Mouse (Mus musculus): ENCODE measurements at regions not wholly inside any gene's neighbourhood (a gene's known extent, or its start where the extent isn't known, plus 50 kb on each side); places are given as distances from the start of the nearest gene placed in this dataset.
A peak's percentile ranks its signal among the peaks of the same experiment; 100 is the strongest.

GRCm38 (mm10) chr15:56100133-56100735 lies 1377.2 kb downstream of the Slc22a22 start:
- WGBS: 91% methylated on average over 3 of the region's 3 CpGs
- Histone ChIP-seq H3K4me1 (no peaks in the 10 kb centered on the region; the same call in 1 of the 2 replicates), H3K27ac (no peak overlapping the region), H3K36me3 (no peaks in the 10 kb centered on the region), H3K27me3 (ENCODE audit: low read depth, poor library complexity, severe bottlenecking) (no peaks in the 10 kb centered on the region), H3K9me3 (replicated peaks) (no peaks in the 10 kb centered on the region), H3K4me3 (no peak overlapping the region)
- no peak for DNase-seq (ENCODE audit: low spot score)

- H3K36me3 ChIP-seq: no peaks in the 10 kb centered on the region
- peak; percentile 65 for DNase-seq (ENCODE audit: low spot score)
- no peaks in the 10 kb centered on the region for H3K27me3 ChIP-seq (ENCODE audit: low read depth, poor library complexity, severe bottlenecking)
- 58% methylated on average over 11 of the region's 11 CpGs for WGBS
- H3K27ac ChIP-seq: peak overlapping the region; percentile 83
- H3K4me1 ChIP-seq: peaks cover 23% of the 10 kb centered on the region
- no peak overlapping the region; the same call in 1 of the 2 replicates for H3K4me3 ChIP-seq
- no peaks in the 10 kb centered on the region for H3K9me3 ChIP-seq (replicated peaks)
Observed at GRCm38 (mm10) chr15:56077838-56078567, 1399.4 kb downstream of the Slc22a22 start.

- WGBS: 51% methylated on average over 1 of the region's 1 CpGs
- no peak overlapping the region for H3K4me3 ChIP-seq
- peaks cover 23% of the 10 kb centered on the region for H3K4me1 ChIP-seq
- peak overlapping the region; percentile 83 for H3K27ac ChIP-seq
- H3K9me3 ChIP-seq (replicated peaks): no peaks in the 10 kb centered on the region
- H3K27me3 ChIP-seq (ENCODE audit: low read depth, poor library complexity, severe bottlenecking): no peaks in the 10 kb centered on the region
- no peaks in the 10 kb centered on the region for H3K36me3 ChIP-seq
- no peak for DNase-seq (ENCODE audit: low spot score)
Observed at GRCm38 (mm10) chr15:56077081-56077480, 1400.3 kb downstream of the Slc22a22 start.

GRCm38 (mm10) chr15:56076680-56077079 lies 1400.7 kb downstream of the Slc22a22 start:
- DNase-seq (ENCODE audit: low spot score): no peak
- no peak overlapping the region for H3K4me3 ChIP-seq
- peaks cover 23% of the 10 kb centered on the region for H3K4me1 ChIP-seq
- H3K27ac ChIP-seq: peak overlapping the region; percentile 83
- H3K27me3 ChIP-seq (ENCODE audit: low read depth, poor library complexity, severe bottlenecking): no peaks in the 10 kb centered on the region
- WGBS: 97% methylated on average over 1 of the region's 1 CpGs
- H3K36me3 ChIP-seq: no peaks in the 10 kb centered on the region
- H3K9me3 ChIP-seq (replicated peaks): no peaks in the 10 kb centered on the region

- no peaks in the 10 kb centered on the region for H3K27me3 ChIP-seq (ENCODE audit: low read depth, poor library complexity, severe bottlenecking)
- H3K36me3 ChIP-seq: no peaks in the 10 kb centered on the region
- H3K9me3 ChIP-seq (replicated peaks): no peaks in the 10 kb centered on the region
- no peak for DNase-seq (ENCODE audit: low spot score)
- no peak overlapping the region for H3K4me3 ChIP-seq
- 85% methylated on average over 2 of the region's 2 CpGs for WGBS
- no peak overlapping the region for H3K27ac ChIP-seq
- peaks cover 11% of the 10 kb centered on the region for H3K4me1 ChIP-seq
Observed at GRCm38 (mm10) chr15:56069511-56069910, 1407.9 kb downstream of the Slc22a22 start.

- 25% methylated on average over 3 of the region's 3 CpGs for WGBS
- peaks cover 11% of the 10 kb centered on the region for H3K4me1 ChIP-seq
- DNase-seq (ENCODE audit: low spot score): no peak
Observed at GRCm38 (mm10) chr15:56067214-56067613, 1410.2 kb downstream of the Slc22a22 start.

GRCm38 (mm10) chr15:56066540-56066939 lies 1410.9 kb downstream of the Slc22a22 start:
- no peak overlapping the region for H3K27ac ChIP-seq
- DNase-seq (ENCODE audit: low spot score): no peak
- H3K27me3 ChIP-seq (ENCODE audit: low read depth, poor library complexity, severe bottlenecking): no peaks in the 10 kb centered on the region
- H3K4me1 ChIP-seq: peaks cover 11% of the 10 kb centered on the region
- no peak overlapping the region for H3K4me3 ChIP-seq
- H3K9me3 ChIP-seq (replicated peaks): no peaks in the 10 kb centered on the region
- 74% methylated on average over 4 of the region's 4 CpGs for WGBS
- no peaks in the 10 kb centered on the region for H3K36me3 ChIP-seq

More at GRCm38 (mm10) chr15:56067214-56067613, 1410.2 kb downstream of the Slc22a22 start:
- H3K9me3 ChIP-seq (replicated peaks): no peaks in the 10 kb centered on the region
- H3K27ac ChIP-seq: peak overlapping the region; percentile 46; the same call in 1 of the 2 replicates
- no peaks in the 10 kb centered on the region for H3K27me3 ChIP-seq (ENCODE audit: low read depth, poor library complexity, severe bottlenecking)
- H3K4me3 ChIP-seq: no peak overlapping the region
- no peaks in the 10 kb centered on the region for H3K36me3 ChIP-seq

GRCm38 (mm10) chr15:56065872-56066534 lies 1411.4 kb downstream of the Slc22a22 start:
- DNase-seq (ENCODE audit: low spot score): no peak
- WGBS: 37% methylated on average over 7 of the region's 7 CpGs
- Histone ChIP-seq H3K27ac (no peak overlapping the region), H3K27me3 (ENCODE audit: low read depth, poor library complexity, severe bottlenecking) (no peaks in the 10 kb centered on the region), H3K4me3 (no peak overlapping the region), H3K36me3 (no peaks in the 10 kb centered on the region), H3K9me3 (replicated peaks) (no peaks in the 10 kb centered on the region), H3K4me1 (peaks cover 11% of the 10 kb centered on the region)

GRCm38 (mm10) chr15:56062576-56062975 lies 1414.8 kb downstream of the Slc22a22 start:
- no peaks in the 10 kb centered on the region for H3K27me3 ChIP-seq (ENCODE audit: low read depth, poor library complexity, severe bottlenecking)
- no peak overlapping the region for H3K27ac ChIP-seq
- no peaks in the 10 kb centered on the region for H3K9me3 ChIP-seq (replicated peaks)
- 33% methylated on average over 3 of the region's 3 CpGs for WGBS
- no peaks in the 10 kb centered on the region for H3K36me3 ChIP-seq
- peaks cover 11% of the 10 kb centered on the region for H3K4me1 ChIP-seq
- H3K4me3 ChIP-seq: no peak overlapping the region
- DNase-seq (ENCODE audit: low spot score): no peak

GRCm38 (mm10) chr15:56061326-56061725 lies 1416.1 kb downstream of the Slc22a22 start:
- Histone ChIP-seq H3K36me3 (no peaks in the 10 kb centered on the region), H3K27me3 (ENCODE audit: low read depth, poor library complexity, severe bottlenecking) (no peaks in the 10 kb centered on the region), H3K4me1 (no peaks in the 10 kb centered on the region), H3K9me3 (replicated peaks) (no peaks in the 10 kb centered on the region), H3K4me3 (no peak overlapping the region), H3K27ac (no peak overlapping the region)
- WGBS: 71% methylated on average over 4 of the region's 4 CpGs
- DNase-seq (ENCODE audit: low spot score): no peak

GRCm38 (mm10) chr15:56050716-56051115 lies 1426.7 kb downstream of the Slc22a22 start:
- H3K27ac ChIP-seq: no peak overlapping the region
- H3K4me1 ChIP-seq: no peaks in the 10 kb centered on the region
- H3K4me3 ChIP-seq: no peak overlapping the region
- no peaks in the 10 kb centered on the region for H3K9me3 ChIP-seq (replicated peaks)
- 80% methylated on average over 7 of the region's 7 CpGs for WGBS
- H3K27me3 ChIP-seq (ENCODE audit: low read depth, poor library complexity, severe bottlenecking): no peaks in the 10 kb centered on the region
- DNase-seq (ENCODE audit: low spot score): no peak
- no peaks in the 10 kb centered on the region for H3K36me3 ChIP-seq

GRCm38 (mm10) chr15:56047832-56048231 lies 1429.6 kb downstream of the Slc22a22 start:
- no peak overlapping the region for H3K27ac ChIP-seq
- no peaks in the 10 kb centered on the region for H3K27me3 ChIP-seq (ENCODE audit: low read depth, poor library complexity, severe bottlenecking)
- no peak overlapping the region for H3K4me3 ChIP-seq
- WGBS: 87% methylated on average over 2 of the region's 2 CpGs
- no peaks in the 10 kb centered on the region for H3K36me3 ChIP-seq
- no peaks in the 10 kb centered on the region for H3K9me3 ChIP-seq (replicated peaks)
- no peaks in the 10 kb centered on the region for H3K4me1 ChIP-seq
- DNase-seq (ENCODE audit: low spot score): no peak

Measured in limb, embryonic 10.5 days (tissue).